Mouse (Mus musculus): Measurements from ENCODE around the gene Vldlr. TPM values are rescaled to one million over a fixed set of nuclear protein-coding genes. Genes with fewer than 3 reads are reported as not detected.

The Vldlr gene
- polyA plus RNA-seq, 1 experiment: not detected

- Histone ChIP-seq H3K27me3 (ENCODE audit: control insufficient read depth) (no peaks in the 10 kb centered on the region), H3K4me1 (ENCODE audit: control insufficient read depth) (no peaks in the 10 kb centered on the region), H3K36me3 (ENCODE audit: control insufficient read depth) (no peaks in the 10 kb centered on the region), H3K4me3 (replicated peaks) (no peak overlapping the region), H3K9me3 (ENCODE audit: control insufficient read depth, low read length) (no peaks in the 10 kb centered on the region)
- TF ChIP-seq TAL1 (IDR thresholded peaks at IDR 0.05; ENCODE audit: low read length): no peak
- TF ChIP-seq GATA1 (IDR thresholded peaks at IDR 0.05; ENCODE audit: low read length): no peak
These were observed 45.9 kb downstream of the Vldlr start for GRCm38 (mm10) chr19:27262141-27262540.

GRCm38 (mm10) chr19:27273385-27273784 lies 57.1 kb downstream of the Vldlr start:
- TF ChIP-seq GATA1 (IDR thresholded peaks at IDR 0.05; ENCODE audit: low read length): no peak
- no peak for TF ChIP-seq TAL1 (IDR thresholded peaks at IDR 0.05; ENCODE audit: low read length)
- no peaks in the 10 kb centered on the region for H3K9me3 ChIP-seq (ENCODE audit: control insufficient read depth, low read length)
- H3K27me3 ChIP-seq (ENCODE audit: control insufficient read depth): no peaks in the 10 kb centered on the region
- no peak overlapping the region for H3K4me3 ChIP-seq (replicated peaks)
- H3K36me3 ChIP-seq (ENCODE audit: control insufficient read depth): no peaks in the 10 kb centered on the region
- no peaks in the 10 kb centered on the region for H3K4me1 ChIP-seq (ENCODE audit: control insufficient read depth)

GRCm38 (mm10) chr19:27274382-27274781 lies 58.1 kb downstream of the Vldlr start:
- Histone ChIP-seq H3K4me1 (ENCODE audit: control insufficient read depth) (no peaks in the 10 kb centered on the region), H3K4me3 (replicated peaks) (no peak overlapping the region), H3K36me3 (ENCODE audit: control insufficient read depth) (no peaks in the 10 kb centered on the region), H3K9me3 (ENCODE audit: control insufficient read depth, low read length) (no peaks in the 10 kb centered on the region), H3K27me3 (ENCODE audit: control insufficient read depth) (no peaks in the 10 kb centered on the region)
- TF ChIP-seq TAL1 (IDR thresholded peaks at IDR 0.05; ENCODE audit: low read length) (no peak), GATA1 (IDR thresholded peaks at IDR 0.05; ENCODE audit: low read length) (no peak)

- Histone ChIP-seq H3K36me3 (ENCODE audit: control insufficient read depth) (no peaks in the 10 kb centered on the region), H3K4me1 (ENCODE audit: control insufficient read depth) (no peaks in the 10 kb centered on the region), H3K27me3 (ENCODE audit: control insufficient read depth) (no peaks in the 10 kb centered on the region), H3K9me3 (ENCODE audit: control insufficient read depth, low read length) (no peaks in the 10 kb centered on the region), H3K4me3 (replicated peaks) (no peak overlapping the region)
- TF ChIP-seq GATA1 (IDR thresholded peaks at IDR 0.05; ENCODE audit: low read length): no peak
- no peak for TF ChIP-seq TAL1 (IDR thresholded peaks at IDR 0.05; ENCODE audit: low read length)
These were observed 62.9 kb downstream of the Vldlr start for GRCm38 (mm10) chr19:27279174-27279573.

Other genes with a start within 250 kb of the Vldlr start
- gene Kcnv2, start 106.1 kb downstream of the Vldlr start, polyA plus RNA-seq (2012): not detected in 2 replicates
- gene Pum3, start 213.3 kb downstream of the Vldlr start, polyA plus RNA-seq (2012): 1.5 and 1.9 TPM in 2 replicates